Mouse (Mus musculus) 3T3-L1 (cell line): ENCODE measurements around the gene Sly.
"Not testable (repeated sequence)": the region's sequence is repeated elsewhere in the genome, so short reads cannot be mapped to it uniquely, and the experiment has no call there.

Experiments
- DNase-seq: peaks from one replicate; pipeline ENCODE4 v3.0.0-alpha.2; 2015; ENCODE audit warnings: low read depth, low spot score

The Sly gene

GRCm38 (mm10) chrY:57186888-57187287 lies at the start of gene Sly:
TSS of gene Sly (plus strand) at chrY:57187188.
- DNase-seq: not testable (repeated sequence)
